ENCODE assay signal across 37 mouse cellular contexts in the genomic region with DNA sequence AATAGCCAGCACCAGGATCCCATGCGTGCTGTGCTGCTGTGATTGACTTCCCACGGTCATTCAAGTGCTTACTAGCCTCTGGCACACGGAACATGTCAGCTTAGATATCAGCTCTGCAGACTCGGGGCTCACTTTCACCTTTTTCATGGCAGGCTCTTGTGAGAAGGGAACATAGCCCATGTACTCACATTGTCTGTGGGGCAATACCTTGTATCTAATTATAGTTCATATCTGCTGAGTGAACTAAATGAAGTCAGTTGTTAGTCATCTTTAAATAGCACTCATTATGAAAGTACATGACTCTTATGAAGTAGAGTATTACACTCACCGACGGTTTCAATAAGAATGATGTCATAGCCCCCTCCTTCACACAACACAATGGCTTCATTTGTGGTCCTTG. TPM values are rescaled to one million over a fixed set of nuclear protein-coding genes. Genes with fewer than 3 reads are reported as not detected.
DNase-seq lines count a peak whose midpoint lies in the region; ATAC-seq and TF ChIP-seq lines count a peak whose summit lies in the region.
"Had no signal": no experiment of that assay in that cellular context is flagged by ENCODE, and none has a peak within 500 bp of the region (broad histone marks: within the 10 kb centered on the region; RNA-seq: fewer than 3 reads in every experiment).

No protein-coding gene starts in this region.

- no peak overlapping the region for H3K9ac ChIP-seq in heart, adult 2 months (ENCODE audit: low read depth, low read length)
- no peak overlapping the region for H3K9ac ChIP-seq in heart, embryonic 11.5 days (ENCODE audit: low read depth, low read length)
- no peak overlapping the region for H3K9ac ChIP-seq in heart, embryonic 13.5 days
- H3K9ac ChIP-seq: embryonic facial prominence, embryonic 12.5 days; forebrain, embryonic 15.5 days; hindbrain, embryonic 12.5 days; limb, embryonic 12.5 days; liver, embryonic 15.5 days; lung, embryonic 15.5 days; midbrain, embryonic 13.5 days; neural tube, embryonic 13.5 days had no signal

- DNase-seq in heart, adult 2 months = peak in 1 of 2 experiments; percentile 55
- peak; percentile 45 to 52 for DNase-seq in heart, adult 9 months (ENCODE audit: low spot score in 2 of 2)
- peak; percentile 23 to 48 for DNase-seq in heart, postnatal 10 days
- DNase-seq in kidney, postnatal 14 days = no peak
- DNase-seq in lung, postnatal 14 days = no peak
- no peak for DNase-seq in Muller cell, postnatal 12 days (ENCODE audit: inconsistent ontology term)
- DNase-seq: adrenal gland, adult 8-10 months; B cell, adult 2 months; cerebellum, adult 11 months; cerebellum, adult 9-10 months; cerebellum, postnatal 36 days; kidney, adult 11 months; kidney, postnatal 25 days; lung, postnatal 4 days had no signal

- intact Hi-C loops in heart, adult 2 months (cut with DNase I) = loop anchor here (5.0 kb wide), 1 partner anchor 66 kb away; no protein-coding TSS in a partner anchor
- intact Hi-C loops in heart, postnatal 10 days (cut with DNase I) = no loop called here

- no peak overlapping the region for H3K4me2 ChIP-seq in heart, embryonic 11.5 days
- H3K4me2 ChIP-seq in heart, embryonic 13.5 days = no peak overlapping the region
- H3K4me2 ChIP-seq: embryonic facial prominence, embryonic 12.5 days; forebrain, embryonic 15.5 days; hindbrain, embryonic 12.5 days; limb, embryonic 12.5 days; liver, embryonic 15.5 days; lung, embryonic 15.5 days; midbrain, embryonic 13.5 days; neural tube, embryonic 13.5 days had no signal

- TF ChIP-seq EP300 in heart, adult 2 months (IDR thresholded peaks at IDR 0.05; ENCODE audit: insufficient read depth, low read depth, low read length) = peak; percentile 84

- H3K4me1 ChIP-seq in heart, adult 2 months (ENCODE audit: control insufficient read depth, insufficient read depth, low read length) = peaks cover 2% of the 10 kb centered on the region; the same call in 1 of the 2 replicates
- peaks cover 8% of the 10 kb centered on the region; the same call in 1 of the 2 replicates for H3K4me1 ChIP-seq in heart, embryonic 11.5 days (ENCODE audit: control insufficient read depth, insufficient read depth, low read length)
- peaks cover 39% of the 10 kb centered on the region for H3K4me1 ChIP-seq in heart, embryonic 13.5 days
- H3K4me1 ChIP-seq: embryonic facial prominence, embryonic 12.5 days; forebrain, embryonic 15.5 days; hindbrain, embryonic 12.5 days; limb, embryonic 12.5 days; liver, embryonic 15.5 days; megakaryocyte, embryonic 14.5 days; midbrain, embryonic 13.5 days; neural tube, embryonic 13.5 days had no signal

- no peaks in the 10 kb centered on the region for H3K9me3 ChIP-seq in heart, embryonic 11.5 days (replicated peaks; ENCODE audit: control insufficient read depth, low read length)
- no peaks in the 10 kb centered on the region for H3K9me3 ChIP-seq in heart, embryonic 13.5 days
- H3K9me3 ChIP-seq: embryonic facial prominence, embryonic 12.5 days; forebrain, embryonic 15.5 days; hindbrain, embryonic 12.5 days; limb, embryonic 12.5 days; liver, embryonic 15.5 days; lung, embryonic 15.5 days; megakaryocyte, embryonic 14.5 days; midbrain, embryonic 13.5 days; neural tube, embryonic 13.5 days had no signal

- no peaks in the 10 kb centered on the region; the same call in 1 of the 2 replicates for H3K79me2 ChIP-seq in heart, adult 2 months (replicated peaks; ENCODE audit: control insufficient read depth, insufficient read depth, low read length)

- WGBS in heart, adult 2 months = 54% methylated on average over 6 of the region's 6 CpGs
- 65% methylated on average over 6 of the region's 6 CpGs for whole genome bisulfite sequencing in heart, embryonic 11.5 days (ENCODE audit: insufficient replicate concordance)
- WGBS in heart, embryonic 13.5 days = 42% methylated on average over 6 of the region's 6 CpGs

- H3K27me3 ChIP-seq in heart, adult 2 months (ENCODE audit: control insufficient read depth, insufficient read depth, low read length) = no peaks in the 10 kb centered on the region
- H3K27me3 ChIP-seq in heart, embryonic 11.5 days (ENCODE audit: control insufficient read depth, insufficient read depth, low read length) = no peaks in the 10 kb centered on the region
- no peaks in the 10 kb centered on the region for H3K27me3 ChIP-seq in heart, embryonic 13.5 days (replicated peaks)
- H3K27me3 ChIP-seq: embryonic facial prominence, embryonic 12.5 days; forebrain, embryonic 15.5 days; hindbrain, embryonic 12.5 days; limb, embryonic 12.5 days; liver, embryonic 15.5 days; lung, embryonic 15.5 days; megakaryocyte, embryonic 14.5 days; midbrain, embryonic 13.5 days; neural tube, embryonic 13.5 days had no signal

- H3K36me3 ChIP-seq in heart, adult 2 months (ENCODE audit: control insufficient read depth, insufficient read depth, low read length) = peaks cover 7% of the 10 kb centered on the region
- peaks cover 6% of the 10 kb centered on the region for H3K36me3 ChIP-seq in heart, embryonic 11.5 days (ENCODE audit: control insufficient read depth, insufficient read depth, low read length)
- peaks cover 75% of the 10 kb centered on the region for H3K36me3 ChIP-seq in heart, embryonic 13.5 days

- no peak for TF ChIP-seq POLR2A in heart, adult 2 months (IDR thresholded peaks at IDR 0.05; ENCODE audit: insufficient read depth, low read depth, low read length)

- H3K4me3 ChIP-seq in heart, adult 2 months = no peak overlapping the region
- no peak overlapping the region for H3K4me3 ChIP-seq in heart, embryonic 11.5 days (ENCODE audit: low read depth, low read length)
- no peak overlapping the region for H3K4me3 ChIP-seq in heart, embryonic 13.5 days
- H3K4me3 ChIP-seq: embryonic facial prominence, embryonic 12.5 days; forebrain, embryonic 15.5 days; hindbrain, embryonic 12.5 days; layer of hippocampus, adult 2 months; left cerebral cortex, adult 2 months; limb, embryonic 12.5 days; liver, embryonic 15.5 days; lung, embryonic 15.5 days; megakaryocyte, embryonic 14.5 days; midbrain, embryonic 13.5 days; neural tube, embryonic 13.5 days had no signal

- ATAC-seq in heart, embryonic 11.5 days (replicated peaks; ENCODE audit: insufficient number of reproducible peaks, low FRiP score, low TSS enrichment) = no peak
- ATAC-seq in heart, embryonic 13.5 days (ENCODE audit: extremely low read depth, insufficient number of reproducible peaks, low FRiP score, low TSS enrichment) = no peak
- ATAC-seq: forebrain, embryonic 15.5 days; hindbrain, postnatal 0 days; midbrain, embryonic 13.5 days had no signal

- no peak for TF ChIP-seq CTCF in heart, adult 2 months (IDR thresholded peaks at IDR 0.05)

- H3K27ac ChIP-seq in heart, adult 2 months = peak overlapping the region; percentile 72
- no peak overlapping the region for H3K27ac ChIP-seq in heart, embryonic 11.5 days (ENCODE audit: low read depth, low read length)
- peak overlapping the region; percentile 65 for H3K27ac ChIP-seq in heart, embryonic 13.5 days (replicated peaks)
- H3K27ac ChIP-seq: embryonic facial prominence, embryonic 12.5 days; forebrain, embryonic 15.5 days; hindbrain, embryonic 12.5 days; hindbrain, postnatal 0 days; layer of hippocampus, adult 2 months; left cerebral cortex, adult 2 months; limb, embryonic 12.5 days; liver, embryonic 15.5 days; lung, embryonic 15.5 days; midbrain, embryonic 13.5 days; neural tube, embryonic 13.5 days had no signal

RNA-seq across cellular contexts. Expression of gene Mmaa, which starts 21.0 kb away (rescaled TPM):
- total RNA-seq in heart, adult 2 months (2021) = 10 to 100 TPM; 44.0 to 45.9 TPM
- 15.3 and 28.0 TPM in 2 replicates for polyA plus RNA-seq in heart, adult 2 months (2012; rRNA removed)
- polyA plus RNA-seq in heart, embryonic 11.5 days (2014; fragmentation: Nextera tagmentation; extraction: Ambion mirVana) = 9.4 and 9.6 TPM in 2 replicates
- 13.1 and 14.2 TPM in 2 replicates for polyA plus RNA-seq in heart, embryonic 13.5 days (2015; fragmentation: Nextera tagmentation; extraction: Ambion mirVana)
- 10 to 100 TPM; 23.6 to 24.6 TPM for total RNA-seq in heart, postnatal 10 days (2021)

RNA-seq across cellular contexts. Expression of gene 1700011L22Rik, which starts 25.4 kb away (rescaled TPM):
- total RNA-seq in heart, adult 2 months (2021) = not detected
- polyA plus RNA-seq in heart, adult 2 months (2012; rRNA removed) = 0.88 TPM in 1 of 2 replicates, not detected in the other
- not detected in 2 replicates for polyA plus RNA-seq in heart, embryonic 11.5 days (2014; fragmentation: Nextera tagmentation; extraction: Ambion mirVana)
- polyA plus RNA-seq in heart, embryonic 13.5 days (2015; fragmentation: Nextera tagmentation; extraction: Ambion mirVana) = not detected in 2 replicates
- total RNA-seq in heart, postnatal 10 days (2021) = not detected
- total RNA-seq: ES-E14; gastrocnemius, adult 8-10 months; granulocyte monocyte progenitor cell, adult 5-6 weeks; hindbrain, postnatal 0 days; layer of hippocampus, adult 2 months; layer of hippocampus, postnatal 14 days; left cerebral cortex, adult 2 months; left cerebral cortex, postnatal 25 days; liver, adult 2 months had no signal
- polyA plus RNA-seq: embryonic facial prominence, embryonic 12.5 days; forebrain, embryonic 15.5 days; frontal cortex, adult 2 months; hindbrain, embryonic 12.5 days; kidney, embryonic 14.5 days; limb, embryonic 12.5 days; liver, adult 2 months; liver, embryonic 15.5 days; lung, embryonic 15.5 days; midbrain, embryonic 13.5 days; neural tube, embryonic 13.5 days; stomach, embryonic 14.5 days had no signal

Comparison
In these comparisons a context has a peak if more than half of its experiments do, and no peak if none do; other contexts are left out.
1. DNase-seq: peak in heart, adult 9 months (2 of 2) and heart, postnatal 10 days (2 of 2); none in kidney, postnatal 14 days (single experiment), lung, postnatal 14 days (single experiment) and Muller cell, postnatal 12 days (single experiment).